Mouse (Mus musculus): ENCODE measurements around the gene Flnb. TPM values are rescaled to one million over a fixed set of nuclear protein-coding genes. Genes with fewer than 3 reads are reported as not detected.

The Flnb gene
- polyA plus RNA-seq, 1 experiment from 2014 or later = 5.4 TPM

- Histone ChIP-seq H3K4me1 (ENCODE audit: insufficient read depth, low read depth, low read length) (no peaks in the 10 kb centered on the region; the same call in 1 of the 2 replicates), H3K4me2 (replicated peaks; ENCODE audit: low read depth, low read length) (no peak overlapping the region), H3K9ac (replicated peaks; ENCODE audit: low read depth) (no peak overlapping the region), H3K36me3 (ENCODE audit: insufficient read depth, low read length) (no peaks in the 10 kb centered on the region), H3K27me3 (replicated peaks; ENCODE audit: insufficient read depth, low read length) (no peaks in the 10 kb centered on the region), H3K27ac (ENCODE audit: low read length) (no peak overlapping the region), H3K9me3 (ENCODE audit: low read length) (no peaks in the 10 kb centered on the region), H3K4me3 (ENCODE audit: low read depth, low read length) (no peak overlapping the region)
- ATAC-seq (no peak), DNase-seq (ENCODE audit: low spot score) (no peak)
- no peak for TF ChIP-seq EP300 (IDR thresholded peaks at IDR 0.05)
- TF ChIP-seq CTCF (IDR thresholded peaks at IDR 0.05) = no peak
- 75% methylated on average over 4 of the region's 4 CpGs for WGBS
Observed at GRCm38 (mm10) chr14:7833458-7833857, 15.7 kb downstream of the Flnb start.

- H3K4me1 ChIP-seq (ENCODE audit: insufficient read depth, low read depth, low read length) = no peaks in the 10 kb centered on the region
- no peak for ATAC-seq
- no peak overlapping the region for H3K4me2 ChIP-seq (replicated peaks; ENCODE audit: low read depth, low read length)
- H3K4me3 ChIP-seq (ENCODE audit: low read depth, low read length) = no peak overlapping the region
- no peaks in the 10 kb centered on the region for H3K9me3 ChIP-seq (ENCODE audit: low read length)
- DNase-seq (ENCODE audit: low spot score) = no peak
- H3K27ac ChIP-seq (ENCODE audit: low read length) = no peak overlapping the region
- no peaks in the 10 kb centered on the region for H3K27me3 ChIP-seq (replicated peaks; ENCODE audit: insufficient read depth, low read length)
- H3K9ac ChIP-seq (replicated peaks; ENCODE audit: low read depth) = no peak overlapping the region
- 81% methylated on average over 5 of the region's 5 CpGs for WGBS
- no peaks in the 10 kb centered on the region for H3K36me3 ChIP-seq (ENCODE audit: insufficient read depth, low read length)
- TF ChIP-seq EP300 (IDR thresholded peaks at IDR 0.05) (no peak), CTCF (IDR thresholded peaks at IDR 0.05) (no peak)
Observed at GRCm38 (mm10) chr14:7838564-7839089, 20.9 kb downstream of the Flnb start.

- ATAC-seq (no peak), DNase-seq (ENCODE audit: low spot score) (no peak)
- no peak overlapping the region for H3K9ac ChIP-seq (replicated peaks; ENCODE audit: low read depth)
- no peaks in the 10 kb centered on the region for H3K36me3 ChIP-seq (ENCODE audit: insufficient read depth, low read length)
- no peak overlapping the region for H3K27ac ChIP-seq (ENCODE audit: low read length)
- no peaks in the 10 kb centered on the region for H3K4me1 ChIP-seq (ENCODE audit: insufficient read depth, low read depth, low read length)
- no peak overlapping the region for H3K4me3 ChIP-seq (ENCODE audit: low read depth, low read length)
- TF ChIP-seq CTCF (IDR thresholded peaks at IDR 0.05) (no peak), EP300 (IDR thresholded peaks at IDR 0.05) (no peak)
- H3K4me2 ChIP-seq (replicated peaks; ENCODE audit: low read depth, low read length) = no peak overlapping the region
- no peaks in the 10 kb centered on the region for H3K27me3 ChIP-seq (replicated peaks; ENCODE audit: insufficient read depth, low read length)
- 42% methylated on average over 8 of the region's 8 CpGs for WGBS
- H3K9me3 ChIP-seq (ENCODE audit: low read length) = no peaks in the 10 kb centered on the region
Observed at GRCm38 (mm10) chr14:7839950-7840514, 22.3 kb downstream of the Flnb start.

- DNase-seq (ENCODE audit: low spot score) (no peak), ATAC-seq (no peak)
- H3K27me3 ChIP-seq (replicated peaks; ENCODE audit: insufficient read depth, low read length) = no peaks in the 10 kb centered on the region
- H3K4me1 ChIP-seq (ENCODE audit: insufficient read depth, low read depth, low read length) = peaks cover 3% of the 10 kb centered on the region; the same call in 1 of the 2 replicates
- no peaks in the 10 kb centered on the region for H3K36me3 ChIP-seq (ENCODE audit: insufficient read depth, low read length)
- H3K9ac ChIP-seq (replicated peaks; ENCODE audit: low read depth) = no peak overlapping the region
- 59% methylated on average over 15 of the region's 15 CpGs for WGBS
- TF ChIP-seq CTCF (IDR thresholded peaks at IDR 0.05) = no peak
- no peak for TF ChIP-seq EP300 (IDR thresholded peaks at IDR 0.05)
- no peak overlapping the region for H3K27ac ChIP-seq (ENCODE audit: low read length)
- H3K4me3 ChIP-seq (ENCODE audit: low read depth, low read length) = no peak overlapping the region
- H3K9me3 ChIP-seq (ENCODE audit: low read length) = no peaks in the 10 kb centered on the region
- H3K4me2 ChIP-seq (replicated peaks; ENCODE audit: low read depth, low read length) = no peak overlapping the region
Observed at GRCm38 (mm10) chr14:7842631-7843332, 25.0 kb downstream of the Flnb start.

GRCm38 (mm10) chr14:7846696-7847095 lies 28.9 kb downstream of the Flnb start:
- Histone ChIP-seq H3K4me1 (ENCODE audit: insufficient read depth, low read depth, low read length) (peaks cover 14% of the 10 kb centered on the region; the same call in 1 of the 2 replicates), H3K4me3 (ENCODE audit: low read depth, low read length) (no peak overlapping the region), H3K9me3 (ENCODE audit: low read length) (no peaks in the 10 kb centered on the region), H3K27me3 (replicated peaks; ENCODE audit: insufficient read depth, low read length) (no peaks in the 10 kb centered on the region), H3K27ac (ENCODE audit: low read length) (no peak overlapping the region), H3K9ac (replicated peaks; ENCODE audit: low read depth) (no peak overlapping the region), H3K36me3 (ENCODE audit: insufficient read depth, low read length) (no peaks in the 10 kb centered on the region), H3K4me2 (replicated peaks; ENCODE audit: low read depth, low read length) (no peak overlapping the region)
- ATAC-seq = no peak
- 80% methylated on average over 4 of the region's 4 CpGs for WGBS
- no peak for DNase-seq (ENCODE audit: low spot score)
- TF ChIP-seq CTCF (IDR thresholded peaks at IDR 0.05) (no peak), EP300 (IDR thresholded peaks at IDR 0.05) (no peak)

GRCm38 (mm10) chr14:7847746-7848232 lies 30.0 kb downstream of the Flnb start:
- H3K27me3 ChIP-seq (replicated peaks; ENCODE audit: insufficient read depth, low read length) = no peaks in the 10 kb centered on the region
- no peak overlapping the region for H3K9ac ChIP-seq (replicated peaks; ENCODE audit: low read depth)
- H3K27ac ChIP-seq (ENCODE audit: low read length) = no peak overlapping the region
- no peaks in the 10 kb centered on the region for H3K36me3 ChIP-seq (ENCODE audit: insufficient read depth, low read length)
- ATAC-seq (no peak), DNase-seq (ENCODE audit: low spot score) (no peak)
- H3K9me3 ChIP-seq (ENCODE audit: low read length) = no peaks in the 10 kb centered on the region
- WGBS = 58% methylated on average over 5 of the region's 5 CpGs
- no peak overlapping the region for H3K4me3 ChIP-seq (ENCODE audit: low read depth, low read length)
- peaks cover 16% of the 10 kb centered on the region; the same call in 1 of the 2 replicates for H3K4me1 ChIP-seq (ENCODE audit: insufficient read depth, low read depth, low read length)
- H3K4me2 ChIP-seq (replicated peaks; ENCODE audit: low read depth, low read length) = no peak overlapping the region
- TF ChIP-seq CTCF (IDR thresholded peaks at IDR 0.05) (no peak), EP300 (IDR thresholded peaks at IDR 0.05) (no peak)

All from lung, postnatal 0 days (tissue).